Mouse (Mus musculus) cortical plate, adult 2 months (tissue): ENCODE measurements around the gene T2.

Experiments
- CTCF ChIP-seq: fragments of 200-500 bp; IDR thresholded peaks from 2 replicates; pipeline ENCODE4 v1.5.1; 2011; ENCODE audit warnings: mild to moderate bottlenecking, control low read depth, low read length; ENCODE audit not compliant: insufficient read depth; ENCODE audit errors: extremely low read depth
- POLR2A ChIP-seq: fragments of 200-500 bp; IDR thresholded peaks from 2 replicates; pipeline ENCODE4 v1.6.1; 2011; ENCODE audit warnings: mild to moderate bottlenecking, low read length, control low read depth; ENCODE audit not compliant: insufficient read depth; ENCODE audit errors: extremely low read depth

DNA sequence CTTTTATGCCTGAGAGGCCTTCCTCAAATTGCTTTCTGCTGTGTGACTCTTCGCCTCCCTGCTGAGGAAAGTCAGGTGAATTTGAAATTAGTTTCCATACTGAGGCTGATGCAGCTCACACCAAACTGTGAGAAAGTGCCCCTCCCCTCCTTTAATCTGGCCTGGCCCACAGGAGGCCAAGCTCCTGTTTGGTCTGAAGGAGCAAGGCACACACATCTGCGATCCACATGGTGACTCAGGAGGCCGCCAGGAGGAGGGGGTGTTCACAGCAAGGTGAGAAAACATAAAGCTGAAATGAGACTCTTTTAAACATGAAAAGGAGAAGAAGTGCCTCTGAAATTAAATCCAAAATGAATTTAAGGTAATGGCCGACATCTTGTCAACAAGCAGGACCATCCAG, 40.6 kb downstream of the T2 start:
- TF ChIP-seq CTCF (no peak), POLR2A (no peak)
